Mouse (Mus musculus): ENCODE data around the gene Tti1. TPM values are rescaled to one million over a fixed set of nuclear protein-coding genes. Genes with fewer than 3 reads are reported as not detected.

Tti1 gene
- polyA plus RNA-seq, 1 experiment from 2014 or later = 30.1 TPM

- Histone ChIP-seq H3K27ac (ENCODE audit: low read length) (no peak overlapping the region), H3K27me3 (ENCODE audit: insufficient read depth, low read length) (no peaks in the 10 kb centered on the region), H3K4me1 (ENCODE audit: insufficient read depth, low read length) (no peaks in the 10 kb centered on the region), H3K9me3 (ENCODE audit: low read length) (no peaks in the 10 kb centered on the region), H3K4me3 (ENCODE audit: low read length) (no peak overlapping the region), H3K36me3 (ENCODE audit: insufficient read depth, low read length) (peaks cover 57% of the 10 kb centered on the region), H3K9ac (replicated peaks; ENCODE audit: low read length) (no peak overlapping the region), H3K4me2 (replicated peaks; ENCODE audit: low read depth, low read length) (no peak overlapping the region)
- 62% methylated on average over 3 of the region's 3 CpGs for WGBS
- ATAC-seq (ENCODE audit: low FRiP score, low TSS enrichment) = no peak
Observed at GRCm38 (mm10) chr2:158047903-158048302, 19.7 kb upstream of the Tti1 start.

DNA sequence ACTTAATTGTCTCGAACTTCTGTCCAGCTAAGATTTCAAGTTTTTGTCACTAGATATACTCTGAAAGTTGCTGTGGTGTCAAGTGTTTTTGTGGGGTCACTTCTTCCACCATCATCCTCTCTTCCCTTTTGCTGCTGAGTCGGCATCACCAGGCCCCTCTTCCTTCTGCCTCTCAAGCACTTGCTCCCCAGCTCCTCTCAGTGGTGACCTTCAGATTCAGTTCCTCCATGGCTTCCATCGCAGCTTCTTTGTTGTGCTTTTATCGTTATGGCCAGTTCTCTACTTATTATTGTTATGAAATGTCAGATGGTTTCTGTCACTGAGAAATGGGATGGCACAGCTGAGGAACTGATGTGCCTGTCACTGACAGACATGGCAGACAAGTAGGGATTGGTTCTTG, 18.0 kb upstream of the Tti1 start:
- Histone ChIP-seq H3K36me3 (ENCODE audit: insufficient read depth, low read length) (peaks cover 54% of the 10 kb centered on the region), H3K9me3 (ENCODE audit: low read length) (no peaks in the 10 kb centered on the region), H3K4me2 (replicated peaks; ENCODE audit: low read depth, low read length) (no peak overlapping the region), H3K4me1 (ENCODE audit: insufficient read depth, low read length) (no peaks in the 10 kb centered on the region), H3K27me3 (ENCODE audit: insufficient read depth, low read length) (no peaks in the 10 kb centered on the region), H3K4me3 (ENCODE audit: low read length) (no peak overlapping the region), H3K27ac (ENCODE audit: low read length) (no peak overlapping the region), H3K9ac (replicated peaks; ENCODE audit: low read length) (no peak overlapping the region)
- WGBS = 68% methylated on average over 4 of the region's 4 CpGs
- ATAC-seq (ENCODE audit: low FRiP score, low TSS enrichment) = no peak

- WGBS = 87% methylated on average over 8 of the region's 8 CpGs
- ATAC-seq (ENCODE audit: low FRiP score, low TSS enrichment) = no peak
Observed at GRCm38 (mm10) chr2:158043504-158043903, 15.3 kb upstream of the Tti1 start.

GRCm38 (mm10) chr2:158040396-158040795, 12.2 kb upstream of the Tti1 start:
- Histone ChIP-seq H3K9me3 (ENCODE audit: low read length) (no peaks in the 10 kb centered on the region), H3K27me3 (ENCODE audit: insufficient read depth, low read length) (no peaks in the 10 kb centered on the region), H3K27ac (ENCODE audit: low read length) (no peak overlapping the region), H3K4me1 (ENCODE audit: insufficient read depth, low read length) (no peaks in the 10 kb centered on the region), H3K4me3 (ENCODE audit: low read length) (no peak overlapping the region), H3K4me2 (replicated peaks; ENCODE audit: low read depth, low read length) (no peak overlapping the region), H3K36me3 (ENCODE audit: insufficient read depth, low read length) (peaks cover 23% of the 10 kb centered on the region), H3K9ac (replicated peaks; ENCODE audit: low read length) (no peak overlapping the region)
- 75% methylated on average over 2 of the region's 2 CpGs for WGBS
- no peak for ATAC-seq (ENCODE audit: low FRiP score, low TSS enrichment)

More at GRCm38 (mm10) chr2:158043504-158043903, 15.3 kb upstream of the Tti1 start:
- no peak overlapping the region for H3K4me3 ChIP-seq (ENCODE audit: low read length)
- no peak overlapping the region for H3K27ac ChIP-seq (ENCODE audit: low read length)
- H3K9ac ChIP-seq (replicated peaks; ENCODE audit: low read length) = no peak overlapping the region
- H3K27me3 ChIP-seq (ENCODE audit: insufficient read depth, low read length) = no peaks in the 10 kb centered on the region
- H3K9me3 ChIP-seq (ENCODE audit: low read length) = no peaks in the 10 kb centered on the region
- no peaks in the 10 kb centered on the region for H3K4me1 ChIP-seq (ENCODE audit: insufficient read depth, low read length)
- no peak overlapping the region for H3K4me2 ChIP-seq (replicated peaks; ENCODE audit: low read depth, low read length)
- H3K36me3 ChIP-seq (ENCODE audit: insufficient read depth, low read length) = peaks cover 43% of the 10 kb centered on the region

- Histone ChIP-seq H3K36me3 (ENCODE audit: insufficient read depth, low read length) (peaks cover 16% of the 10 kb centered on the region), H3K4me1 (ENCODE audit: insufficient read depth, low read length) (no peaks in the 10 kb centered on the region), H3K9ac (replicated peaks; ENCODE audit: low read length) (no peak overlapping the region), H3K27ac (ENCODE audit: low read length) (no peak overlapping the region), H3K27me3 (ENCODE audit: insufficient read depth, low read length) (no peaks in the 10 kb centered on the region), H3K9me3 (ENCODE audit: low read length) (no peaks in the 10 kb centered on the region), H3K4me2 (replicated peaks; ENCODE audit: low read depth, low read length) (no peak overlapping the region), H3K4me3 (ENCODE audit: low read length) (no peak overlapping the region)
- 41% methylated on average over 1 of the region's 1 CpGs for WGBS
- no peak for ATAC-seq (ENCODE audit: low FRiP score, low TSS enrichment)
Observed at GRCm38 (mm10) chr2:158039662-158040061, 11.4 kb upstream of the Tti1 start.

- H3K4me2 ChIP-seq (replicated peaks; ENCODE audit: low read depth, low read length) = no peak overlapping the region
- H3K9me3 ChIP-seq (ENCODE audit: low read length) = no peaks in the 10 kb centered on the region
- H3K4me1 ChIP-seq (ENCODE audit: insufficient read depth, low read length) = no peaks in the 10 kb centered on the region
- H3K36me3 ChIP-seq (ENCODE audit: insufficient read depth, low read length) = peaks cover 3% of the 10 kb centered on the region; the same call in 1 of the 2 replicates
- H3K27ac ChIP-seq (ENCODE audit: low read length) = no peak overlapping the region
- WGBS = 89% methylated on average over 1 of the region's 1 CpGs
- no peak overlapping the region for H3K4me3 ChIP-seq (ENCODE audit: low read length)
- H3K9ac ChIP-seq (replicated peaks; ENCODE audit: low read length) = no peak overlapping the region
- ATAC-seq (ENCODE audit: low FRiP score, low TSS enrichment) = no peak
- H3K27me3 ChIP-seq (ENCODE audit: insufficient read depth, low read length) = no peaks in the 10 kb centered on the region
Observed at GRCm38 (mm10) chr2:158037571-158037970, 9.3 kb upstream of the Tti1 start.

DNA sequence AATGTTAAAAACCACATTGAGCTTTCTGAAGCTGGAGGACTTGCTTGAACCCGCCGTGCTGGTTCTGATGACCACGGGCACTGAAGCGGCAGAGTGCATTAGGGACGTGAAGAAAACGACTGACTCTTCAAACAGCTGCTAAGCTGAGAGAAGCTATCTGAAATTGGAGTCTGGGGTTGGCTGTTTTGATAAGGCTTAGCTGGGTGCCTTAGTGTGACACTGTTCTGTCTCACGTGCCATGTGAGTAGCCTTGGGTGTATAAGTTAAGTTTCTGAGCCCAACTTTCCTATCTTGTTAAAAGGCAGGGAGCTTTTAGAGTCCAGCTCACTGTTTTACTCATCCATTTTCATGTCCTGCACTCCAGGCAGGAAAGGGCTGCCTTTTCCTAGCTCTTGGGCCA, 8.7 kb upstream of the Tti1 start:
- ATAC-seq (ENCODE audit: low FRiP score, low TSS enrichment) = no peak
- no peaks in the 10 kb centered on the region for H3K27me3 ChIP-seq (ENCODE audit: insufficient read depth, low read length)
- 0 out of 2 replicates have a peak, but pooled peaks cover 6% of the 10 kb centered on the region for H3K4me1 ChIP-seq (ENCODE audit: insufficient read depth, low read length)
- H3K4me2 ChIP-seq (replicated peaks; ENCODE audit: low read depth, low read length) = no peak overlapping the region
- no peak overlapping the region for H3K27ac ChIP-seq (ENCODE audit: low read length)
- H3K4me3 ChIP-seq (ENCODE audit: low read length) = no peak overlapping the region
- 60% methylated on average over 7 of the region's 7 CpGs for WGBS
- peaks cover 3% of the 10 kb centered on the region; the same call in 1 of the 2 replicates for H3K36me3 ChIP-seq (ENCODE audit: insufficient read depth, low read length)
- H3K9ac ChIP-seq (replicated peaks; ENCODE audit: low read length) = no peak overlapping the region
- no peaks in the 10 kb centered on the region for H3K9me3 ChIP-seq (ENCODE audit: low read length)

DNA sequence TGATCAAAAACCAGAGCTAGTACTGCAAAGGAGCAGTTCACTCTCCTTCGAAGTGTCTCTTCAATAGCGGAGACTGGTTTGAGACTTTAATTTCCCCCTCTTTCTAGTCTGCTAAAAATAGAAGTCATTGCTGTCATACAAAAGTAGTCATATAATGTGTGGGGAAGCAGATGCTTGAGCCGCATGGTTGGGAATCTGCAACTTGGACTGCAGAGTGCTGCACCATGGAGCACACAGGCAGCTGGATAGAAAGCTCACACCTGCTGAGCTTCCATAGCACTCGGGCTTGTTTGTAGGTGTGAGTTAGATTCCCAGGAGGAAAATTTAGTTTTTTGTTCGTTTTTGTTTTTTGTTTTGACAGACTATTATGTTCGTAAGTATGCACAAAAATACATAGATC, 8.2 kb upstream of the Tti1 start:
- no peaks in the 10 kb centered on the region for H3K9me3 ChIP-seq (ENCODE audit: low read length)
- peaks cover 3% of the 10 kb centered on the region; the same call in 1 of the 2 replicates for H3K36me3 ChIP-seq (ENCODE audit: insufficient read depth, low read length)
- no peak overlapping the region for H3K9ac ChIP-seq (replicated peaks; ENCODE audit: low read length)
- no peak overlapping the region for H3K4me2 ChIP-seq (replicated peaks; ENCODE audit: low read depth, low read length)
- no peak for ATAC-seq (ENCODE audit: low FRiP score, low TSS enrichment)
- no peak overlapping the region for H3K4me3 ChIP-seq (ENCODE audit: low read length)
- H3K27ac ChIP-seq (ENCODE audit: low read length) = no peak overlapping the region
- H3K27me3 ChIP-seq (ENCODE audit: insufficient read depth, low read length) = no peaks in the 10 kb centered on the region
- H3K4me1 ChIP-seq (ENCODE audit: insufficient read depth, low read length) = peaks cover 10% of the 10 kb centered on the region
- 90% methylated on average over 6 of the region's 6 CpGs for WGBS

DNA sequence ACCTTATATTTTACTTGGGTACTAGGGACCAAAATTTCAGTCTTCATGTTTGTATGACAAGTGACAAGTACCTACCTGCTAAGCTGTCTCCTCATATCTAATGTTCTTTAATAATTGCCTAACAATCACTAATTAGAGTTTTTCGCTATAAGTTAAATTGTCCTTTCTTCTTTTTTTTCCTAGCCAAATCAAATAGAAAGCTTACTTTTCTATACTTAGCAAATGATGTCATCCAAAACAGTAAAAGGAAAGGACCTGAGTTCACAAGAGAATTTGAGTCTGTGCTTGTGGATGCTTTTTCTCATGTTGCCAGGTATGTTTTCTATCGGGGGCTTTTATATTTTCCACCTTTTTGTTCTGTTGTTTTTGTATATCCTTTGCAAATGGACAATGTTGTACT, 7.6 kb upstream of the Tti1 start:
- Histone ChIP-seq H3K9ac (replicated peaks; ENCODE audit: low read length) (no peak overlapping the region), H3K9me3 (ENCODE audit: low read length) (no peaks in the 10 kb centered on the region), H3K4me3 (ENCODE audit: low read length) (no peak overlapping the region), H3K27ac (ENCODE audit: low read length) (no peak overlapping the region), H3K4me1 (ENCODE audit: insufficient read depth, low read length) (peaks cover 16% of the 10 kb centered on the region), H3K4me2 (replicated peaks; ENCODE audit: low read depth, low read length) (no peak overlapping the region), H3K36me3 (ENCODE audit: insufficient read depth, low read length) (no peaks in the 10 kb centered on the region), H3K27me3 (ENCODE audit: insufficient read depth, low read length) (no peaks in the 10 kb centered on the region)
- WGBS = 94% methylated on average over 2 of the region's 2 CpGs
- ATAC-seq (ENCODE audit: low FRiP score, low TSS enrichment) = no peak

GRCm38 (mm10) chr2:158030007-158030406, 1.8 kb upstream of the Tti1 start:
- peak overlapping the region; percentile 84 for H3K4me2 ChIP-seq (replicated peaks; ENCODE audit: low read depth, low read length)
- no peak overlapping the region for H3K27ac ChIP-seq (ENCODE audit: low read length)
- peaks cover 38% of the 10 kb centered on the region for H3K4me1 ChIP-seq (ENCODE audit: insufficient read depth, low read length)
- H3K4me3 ChIP-seq (ENCODE audit: low read length) = peak overlapping the region; percentile 99
- peak overlapping the region; percentile 42 for H3K9ac ChIP-seq (replicated peaks; ENCODE audit: low read length)
- no peaks in the 10 kb centered on the region for H3K36me3 ChIP-seq (ENCODE audit: insufficient read depth, low read length)
- H3K27me3 ChIP-seq (ENCODE audit: insufficient read depth, low read length) = no peaks in the 10 kb centered on the region
- no peaks in the 10 kb centered on the region for H3K9me3 ChIP-seq (ENCODE audit: low read length)
- WGBS = 77% methylated on average over 7 of the region's 7 CpGs
- no peak for ATAC-seq (ENCODE audit: low FRiP score, low TSS enrichment)
